Mouse (Mus musculus) stomach, embryonic 14.5 days (tissue): ENCODE data around the gene Col11a2. TPM values are rescaled to one million over a fixed set of nuclear protein-coding genes. Genes with fewer than 3 reads are reported as not detected.

Experiments used
- ATAC-seq: fragments of 200-750 bp; cut with Nextera tagmentation; 2 replicates; pipeline ENCODE4 v1.8.0; 2017; ENCODE audit warnings: low read depth, moderate TSS enrichment; ENCODE audit not compliant: insufficient number of reproducible peaks, insufficient read depth, low FRiP score
- H3K27ac ChIP-seq: fragments of 300-500 bp; sonication (generic); 2 replicates; pipeline ENCODE4 v1.5.1; 2014; ENCODE audit warnings: mild to moderate bottlenecking, low read length, moderate library complexity, mixed read lengths
- H3K27me3 ChIP-seq: fragments of 300-500 bp; sonication (generic); 2 replicates; pipeline ENCODE4 v1.6.1; 2014; ENCODE audit warnings: low read length, control low read depth, mixed read lengths; ENCODE audit not compliant: control insufficient read depth, insufficient read depth
- H3K36me3 ChIP-seq: fragments of 300-500 bp; sonication (generic); 2 replicates; pipeline ENCODE4 v1.6.1; 2014; ENCODE audit warnings: mild to moderate bottlenecking, control low read depth, low read length, moderate library complexity, mixed read lengths; ENCODE audit not compliant: control insufficient read depth, insufficient read depth
- H3K4me1 ChIP-seq: fragments of 300-500 bp; sonication (generic); 2 replicates; pipeline ENCODE4 v1.6.1; 2014; ENCODE audit warnings: low read length, control low read depth, mixed read lengths; ENCODE audit not compliant: control insufficient read depth, insufficient read depth
- H3K4me2 ChIP-seq: fragments of 300-500 bp; sonication (generic); replicated peaks from 2 replicates; pipeline ENCODE4 v1.6.1; 2014; ENCODE audit warnings: low read depth, low read length, control low read depth
- H3K4me3 ChIP-seq: fragments of 300-500 bp; sonication (generic); 2 replicates; pipeline ENCODE4 v1.5.1; 2014; ENCODE audit warnings: low read depth, low read length, control low read depth
- H3K9ac ChIP-seq: fragments of 300-500 bp; sonication (generic); replicated peaks from 2 replicates; pipeline ENCODE4 v1.6.1; 2014; ENCODE audit warnings: low read depth, mild to moderate bottlenecking, control low read depth, low read length, moderate library complexity, mixed read lengths
- H3K9me3 ChIP-seq: fragments of 300-500 bp; sonication (generic); 2 replicates; pipeline ENCODE4 v1.6.1; 2016; ENCODE audit warnings: low read depth, low read length, control low read depth; ENCODE audit not compliant: control insufficient read depth
- WGBS: fragments of 180-500 bp; shearing (Covaris S2); extraction: QIAGEN DNeasy Blood & Tissue Kit; methylation state at CpG from one replicate; pipeline ENCODE4 v1.1.7; 2014; 5-methylcytosine and 5-hydroxymethylcytosine counted together
- polyA plus RNA-seq: library from polyadenylated mRNA; unstranded; fragments of >200 nt; fragmentation: Nextera tagmentation; extraction: Ambion mirVana; gene quantifications from 2 replicates; pipeline ENCODE4 v1.2.1, GENCODE M21; 2014

Col11a2 gene
- polyA plus RNA-seq, 1 experiment from 2014 or later, result 0.32 TPM

GRCm38 (mm10) chr17:34083104-34083503 lies 43.9 kb downstream of the Col11a2 start:
- H3K4me2 ChIP-seq, result no peak overlapping the region
- 15% methylated on average over 8 of the region's 8 CpGs for WGBS
- H3K4me3 ChIP-seq, result no peak overlapping the region
- no peak overlapping the region for H3K9ac ChIP-seq
- no peaks in the 10 kb centered on the region for H3K9me3 ChIP-seq
- ATAC-seq, result no peak
- H3K36me3 ChIP-seq, result no peaks in the 10 kb centered on the region
- H3K27me3 ChIP-seq, result no peaks in the 10 kb centered on the region
- no peaks in the 10 kb centered on the region for H3K4me1 ChIP-seq
- no peak overlapping the region for H3K27ac ChIP-seq

DNA sequence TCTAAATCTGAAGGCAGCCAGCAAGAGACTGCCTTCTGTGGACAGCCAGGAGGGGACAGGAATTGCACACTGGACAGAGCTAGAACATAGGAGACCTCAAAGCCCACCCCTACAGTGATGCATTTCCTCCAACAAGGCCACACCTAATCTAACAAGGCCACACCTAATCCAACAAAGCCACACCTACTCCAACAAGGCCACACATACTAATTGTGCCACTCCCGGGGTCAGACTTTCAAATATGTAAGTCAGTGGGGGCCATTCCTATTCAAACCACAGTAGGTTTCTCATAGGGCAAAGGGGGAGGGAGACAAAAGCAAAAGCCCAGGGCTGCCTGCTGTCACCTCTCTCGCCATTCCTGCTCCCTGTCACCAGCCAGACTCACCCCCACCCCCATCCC lies 48.1 kb downstream of the Col11a2 start:
- Histone ChIP-seq H3K4me2 (no peak overlapping the region), H3K36me3 (no peaks in the 10 kb centered on the region), H3K9ac (no peak overlapping the region), H3K27me3 (no peaks in the 10 kb centered on the region), H3K4me1 (no peaks in the 10 kb centered on the region), H3K27ac (no peak overlapping the region), H3K9me3 (no peaks in the 10 kb centered on the region), H3K4me3 (no peak overlapping the region)
- ATAC-seq, result no peak
- WGBS, result 36% methylated on average over 2 of the region's 2 CpGs

GRCm38 (mm10) chr17:34088124-34088523 lies 48.9 kb downstream of the Col11a2 start:
- H3K36me3 ChIP-seq, result no peaks in the 10 kb centered on the region
- no peak overlapping the region for H3K27ac ChIP-seq
- 63% methylated on average over 11 of the region's 11 CpGs for WGBS
- no peak for ATAC-seq
- no peak overlapping the region for H3K9ac ChIP-seq
- H3K9me3 ChIP-seq, result no peaks in the 10 kb centered on the region
- H3K4me3 ChIP-seq, result no peak overlapping the region
- H3K4me2 ChIP-seq, result no peak overlapping the region
- H3K27me3 ChIP-seq, result no peaks in the 10 kb centered on the region
- H3K4me1 ChIP-seq, result no peaks in the 10 kb centered on the region

DNA sequence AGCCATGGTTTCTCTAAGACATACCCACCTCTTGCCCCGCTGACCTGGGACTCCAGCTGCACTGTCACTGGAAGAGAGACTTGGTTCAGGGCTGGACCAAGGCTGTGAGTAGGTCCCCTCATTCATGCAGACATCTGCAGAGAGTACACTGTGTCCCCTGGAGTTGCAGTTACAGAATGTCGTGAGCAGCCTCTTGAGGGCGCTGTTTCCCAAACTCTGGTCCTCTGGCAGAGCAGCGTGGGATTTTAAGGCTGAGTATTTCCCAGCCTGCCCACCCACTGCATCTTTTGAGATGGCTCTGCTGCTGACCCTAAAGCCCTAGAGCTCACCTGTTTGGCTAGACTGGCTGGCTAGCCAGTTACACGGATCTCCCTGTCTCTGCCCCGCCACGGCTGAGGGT lies 51.7 kb downstream of the Col11a2 start:
- Histone ChIP-seq H3K27me3 (no peaks in the 10 kb centered on the region), H3K9me3 (no peaks in the 10 kb centered on the region), H3K4me3 (no peak overlapping the region), H3K4me1 (no peaks in the 10 kb centered on the region), H3K9ac (no peak overlapping the region), H3K27ac (no peak overlapping the region), H3K36me3 (no peaks in the 10 kb centered on the region), H3K4me2 (no peak overlapping the region)
- WGBS, result 59% methylated on average over 7 of the region's 7 CpGs
- no peak for ATAC-seq

DNA sequence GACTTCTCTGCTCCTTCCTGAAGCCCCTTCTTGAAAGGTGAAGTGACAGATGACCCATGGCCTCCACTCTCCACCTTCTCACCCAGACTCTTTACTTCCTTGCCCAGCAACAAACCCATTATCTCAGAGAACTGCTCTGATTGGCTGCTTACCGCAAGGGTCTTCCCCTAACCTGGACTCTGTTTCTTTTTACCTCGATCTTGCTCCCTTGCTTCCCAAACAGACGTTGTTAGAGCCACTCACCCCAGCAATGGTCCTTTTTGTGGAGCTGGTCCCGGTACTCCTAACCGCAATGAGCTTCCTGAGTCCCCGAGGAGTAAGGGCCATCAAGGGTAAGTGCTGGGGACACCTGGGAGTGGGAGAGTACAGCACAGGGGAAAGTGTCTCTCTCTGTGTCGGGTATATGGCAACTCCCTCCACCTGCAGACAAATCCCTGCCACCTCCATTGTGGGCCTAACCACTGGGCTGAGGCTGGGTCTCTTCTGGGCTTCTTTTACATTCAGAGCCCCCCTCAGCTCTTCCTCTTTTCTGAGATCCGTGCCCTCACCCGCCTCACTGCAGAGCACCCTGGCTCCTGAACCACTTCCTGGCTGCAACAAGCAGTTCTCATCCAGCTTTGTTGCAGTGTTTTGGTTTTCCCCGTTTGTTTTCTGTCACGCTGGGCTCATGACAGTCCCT lies 53.1 kb downstream of the Col11a2 start, which contains the start of gene H2-Oa:
Gene H2-Oa (plus strand): TSS at position 144 of the 679 bp plus-strand sequence.
- no peaks in the 10 kb centered on the region for H3K4me1 ChIP-seq
- no peak for ATAC-seq
- no peak within 1 kb of the TSS for H3K4me3 ChIP-seq
- H3K9me3 ChIP-seq, result no peaks in the 10 kb centered on the region
- H3K27ac ChIP-seq, result no peak within 1 kb of the TSS
- no peak within 1 kb of the TSS for H3K9ac ChIP-seq
- WGBS, result 32% methylated on average over 11 of the region's 11 CpGs
- no peaks in the 10 kb centered on the region for H3K36me3 ChIP-seq
- H3K4me2 ChIP-seq, result no peak within 1 kb of the TSS
- H3K27me3 ChIP-seq, result no peaks in the 10 kb centered on the region

DNA sequence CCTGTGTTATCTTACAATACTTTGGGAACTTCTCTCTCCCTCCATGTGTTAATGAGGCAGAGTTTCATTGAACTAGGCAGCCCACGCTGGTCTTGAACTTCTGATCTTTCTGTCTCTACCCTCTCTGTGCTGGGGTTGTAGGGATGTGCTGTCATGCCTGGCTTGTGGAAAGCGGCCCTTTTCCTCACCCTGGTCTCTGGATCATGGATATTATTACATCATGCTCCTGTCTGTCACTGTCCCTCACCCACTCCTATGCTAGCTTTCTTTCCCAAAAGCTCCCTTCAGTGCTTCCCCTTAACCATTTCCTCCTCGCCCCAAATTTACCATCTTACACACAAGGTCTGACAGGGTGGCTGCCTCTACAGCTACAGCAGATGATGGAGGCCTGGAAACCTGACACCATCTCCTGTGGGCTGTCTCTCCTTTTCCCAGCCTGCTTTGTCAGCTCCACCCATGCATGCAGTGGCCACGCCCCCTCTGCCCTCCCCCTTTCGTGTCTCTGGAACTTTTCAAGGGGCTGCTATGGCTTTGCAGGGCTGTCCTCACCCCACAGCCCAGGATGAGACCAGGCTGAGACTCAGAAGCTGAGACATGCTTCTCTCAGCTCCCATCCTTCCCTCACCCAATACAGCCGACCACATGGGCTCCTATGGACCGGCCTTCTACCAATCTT lies 54.1 kb downstream of the Col11a2 start:
- WGBS, result 25% methylated on average over 7 of the region's 7 CpGs
- Histone ChIP-seq H3K9ac (no peak overlapping the region), H3K9me3 (no peaks in the 10 kb centered on the region), H3K4me3 (no peak overlapping the region), H3K36me3 (no peaks in the 10 kb centered on the region), H3K4me2 (peak overlapping the region; percentile 12; the same call in 1 of the 2 replicates), H3K4me1 (no peaks in the 10 kb centered on the region), H3K27me3 (no peaks in the 10 kb centered on the region), H3K27ac (no peak overlapping the region)
- ATAC-seq, result peak; percentile 75; the same call in 1 of the 2 replicates

GRCm38 (mm10) chr17:34094283-34095035 lies 55.2 kb downstream of the Col11a2 start:
- H3K27me3 ChIP-seq, result no peaks in the 10 kb centered on the region
- H3K4me1 ChIP-seq, result no peaks in the 10 kb centered on the region
- H3K4me3 ChIP-seq, result no peak overlapping the region
- no peaks in the 10 kb centered on the region for H3K36me3 ChIP-seq
- ATAC-seq, result no peak
- no peaks in the 10 kb centered on the region for H3K9me3 ChIP-seq
- 88% methylated on average over 27 of the region's 27 CpGs for WGBS
- no peak overlapping the region for H3K27ac ChIP-seq
- H3K9ac ChIP-seq, result no peak overlapping the region
- H3K4me2 ChIP-seq, result no peak overlapping the region

DNA sequence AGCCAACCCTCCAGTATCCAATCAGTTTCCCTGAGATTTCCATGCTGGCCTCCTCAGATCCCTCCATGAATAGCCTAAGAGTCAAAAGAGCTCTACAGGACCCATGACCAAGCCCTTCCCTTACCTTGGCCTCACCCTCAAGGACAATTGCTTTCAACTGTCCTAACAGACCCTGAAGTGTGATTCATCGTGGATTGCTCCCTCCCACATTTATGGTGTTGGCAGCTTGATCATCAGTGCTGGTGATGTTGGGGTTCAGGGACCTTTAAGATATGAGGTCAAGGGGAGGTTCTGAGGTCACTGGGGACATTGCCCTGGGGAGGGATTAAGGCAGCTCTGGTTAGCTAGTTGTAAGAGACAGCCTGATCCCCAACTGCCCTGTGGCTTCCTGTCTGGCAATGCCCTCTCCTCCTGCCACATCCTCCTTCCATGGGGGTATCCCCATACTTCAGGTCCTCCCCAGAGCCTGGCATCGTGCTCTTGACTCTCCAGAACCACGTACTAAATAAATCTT lies 57.3 kb downstream of the Col11a2 start:
- Histone ChIP-seq H3K9me3 (no peaks in the 10 kb centered on the region), H3K9ac (no peak overlapping the region), H3K4me2 (no peak overlapping the region), H3K27ac (no peak overlapping the region), H3K4me3 (no peak overlapping the region), H3K27me3 (no peaks in the 10 kb centered on the region), H3K4me1 (no peaks in the 10 kb centered on the region), H3K36me3 (no peaks in the 10 kb centered on the region)
- ATAC-seq, result no peak
- WGBS, result 77% methylated on average over 3 of the region's 3 CpGs
